15 mouse cellular contexts compared by ENCODE assay signal in the genomic region with DNA sequence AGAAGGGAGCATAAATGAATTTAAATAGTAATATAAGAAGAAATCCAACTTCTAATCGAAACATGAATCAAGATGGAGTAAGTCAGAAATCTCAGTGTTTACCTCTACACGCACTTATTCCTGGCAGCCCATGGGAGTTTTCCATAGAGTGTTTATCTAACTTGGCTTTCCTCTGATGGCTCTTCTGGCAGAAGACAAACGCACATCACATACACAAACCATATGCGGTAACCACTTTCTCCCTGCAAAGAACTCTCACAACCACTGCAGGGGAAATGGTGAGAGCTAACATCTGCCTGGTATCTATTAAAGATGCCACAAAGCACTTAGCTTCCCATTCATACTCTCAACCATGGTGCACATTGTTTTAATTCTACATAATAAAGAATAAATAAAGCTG. TPM values are rescaled to one million over a fixed set of nuclear protein-coding genes. Genes with fewer than 3 reads are reported as not detected.
"Had no signal": no experiment of that assay in that cellular context is flagged by ENCODE, and none has a peak within 500 bp of the region (broad histone marks: within the 10 kb centered on the region; RNA-seq: fewer than 3 reads in every experiment).

No protein-coding gene starts in this region.

- H3K9me3 ChIP-seq: limb, embryonic 13.5 days; liver, embryonic 15.5 days; megakaryocyte, embryonic 14.5 days; midbrain, embryonic 15.5 days; neural tube, embryonic 12.5 days had no signal

- H3K4me1 ChIP-seq: liver, embryonic 15.5 days; megakaryocyte, embryonic 14.5 days; neural tube, embryonic 12.5 days had no signal

- H3K27me3 ChIP-seq: limb, embryonic 13.5 days; liver, embryonic 15.5 days; midbrain, embryonic 15.5 days; neural tube, embryonic 12.5 days had no signal

- H3K4me2 ChIP-seq: limb, embryonic 13.5 days; liver, embryonic 11.5 days; liver, embryonic 15.5 days; midbrain, embryonic 11.5 days; midbrain, embryonic 15.5 days; neural tube, embryonic 12.5 days had no signal

- ATAC-seq: inflammation-experienced regulatory T-cells, adult 6 months; lung, postnatal 0 days; midbrain, embryonic 15.5 days had no signal

- H3K4me3 ChIP-seq: limb, embryonic 13.5 days; liver, embryonic 15.5 days; megakaryocyte, embryonic 14.5 days; midbrain, embryonic 15.5 days; neural tube, embryonic 12.5 days had no signal

- H3K27ac ChIP-seq: limb, embryonic 13.5 days; liver, embryonic 15.5 days; macrophage; midbrain, embryonic 15.5 days; neural tube, embryonic 12.5 days had no signal

- H3K36me3 ChIP-seq: liver, embryonic 15.5 days; midbrain, embryonic 15.5 days; neural tube, embryonic 12.5 days had no signal

- DNase-seq: kidney, adult 8-10 months; kidney, postnatal 25 days; retina, postnatal 1 day; right cerebral cortex, postnatal 14 days; thymus, postnatal 36 days had no signal

- H3K9ac ChIP-seq: limb, embryonic 13.5 days; liver, embryonic 15.5 days; midbrain, embryonic 15.5 days; neural tube, embryonic 12.5 days had no signal

RNA-seq across cellular contexts. Expression of a gene that starts 56.4 kb away (rescaled TPM):
- polyA plus RNA-seq: inflammation-experienced regulatory T-cells, adult 6 months had no signal
